Mouse (Mus musculus): ENCODE results near the gene Nhlh2.

- TF ChIP-seq ZMIZ1 (IDR thresholded peaks at IDR 0.05; ENCODE audit: low read depth, low read length) (no peak), JUND (conservative IDR thresholded peaks at IDR 0.05; ENCODE audit: low read depth, low read length) (no peak), MXI1 (IDR thresholded peaks at IDR 0.05; ENCODE audit: low read depth, low read length) (no peak), TBP (conservative IDR thresholded peaks at IDR 0.05; ENCODE audit: low read depth, low read length) (no peak), ZKSCAN1 (IDR thresholded peaks at IDR 0.05; ENCODE audit: borderline replicate concordance, low read depth, low read length) (no peak), CTCF (conservative IDR thresholded peaks at IDR 0.05 in 1 of 2, IDR thresholded peaks at IDR 0.05 in 1 of 2; ENCODE audit: low read depth in 2 of 2, low read length in 2 of 2) (no peak)
Observed at GRCm38 (mm10) chr3:101966825-101967558, 42.9 kb upstream of the Nhlh2 start.

Measured in CH12.LX (cell line).